Mouse (Mus musculus) megakaryocyte, embryonic 14.5 days (primary cell): Measurements from ENCODE around the gene Tnni2. TPM values are rescaled to one million over a fixed set of nuclear protein-coding genes. Genes with fewer than 3 reads are reported as not detected.
"Not testable (repeated sequence)": the region's sequence is repeated elsewhere in the genome, so short reads cannot be mapped to it uniquely, and the experiment has no call there.

Experiments used
- H3K27me3 ChIP-seq: replicated peaks from 2 replicates; pipeline ENCODE3; 2012; ENCODE audit warnings: inconsistent platforms
- H3K36me3 ChIP-seq: replicated peaks from 2 replicates; pipeline ENCODE3; 2012; ENCODE audit warnings: low read length, inconsistent platforms, mixed read lengths
- H3K4me1 ChIP-seq: 2 replicates; pipeline ENCODE4 v1.6.1; 2012; ENCODE audit warnings: inconsistent platforms
- H3K4me3 ChIP-seq: replicated peaks from 2 replicates; pipeline ENCODE3; 2012; ENCODE audit warnings: moderate library complexity, mild to moderate bottlenecking, inconsistent platforms
- H3K9me3 ChIP-seq: 2 replicates; pipeline ENCODE4 v1.6.1; 2012; ENCODE audit warnings: inconsistent platforms
- FLI1 ChIP-seq: IDR thresholded peaks from 2 replicates; pipeline ENCODE4 v1.6.1; 2012; ENCODE audit warnings: low read length, inconsistent platforms, mixed read lengths
- GATA1 ChIP-seq: IDR thresholded peaks from 3 replicates; pipeline ENCODE4 v1.6.1; 2012; ENCODE audit warnings: mixed read lengths, low read length, inconsistent platforms, borderline replicate concordance
- polyA plus RNA-seq: library from polyadenylated mRNA; stranded (reverse); fragments of >175 nt; gene quantifications from 2 replicates; pipeline ENCODE4 v1.2.3, GENCODE M21; 2012; ENCODE audit warnings: low replicate concordance; ENCODE audit not compliant: insufficient read depth

The Tnni2 gene
- polyA plus RNA-seq: 3.4 TPM in 1 of 2 replicates, not detected in the other

DNA sequence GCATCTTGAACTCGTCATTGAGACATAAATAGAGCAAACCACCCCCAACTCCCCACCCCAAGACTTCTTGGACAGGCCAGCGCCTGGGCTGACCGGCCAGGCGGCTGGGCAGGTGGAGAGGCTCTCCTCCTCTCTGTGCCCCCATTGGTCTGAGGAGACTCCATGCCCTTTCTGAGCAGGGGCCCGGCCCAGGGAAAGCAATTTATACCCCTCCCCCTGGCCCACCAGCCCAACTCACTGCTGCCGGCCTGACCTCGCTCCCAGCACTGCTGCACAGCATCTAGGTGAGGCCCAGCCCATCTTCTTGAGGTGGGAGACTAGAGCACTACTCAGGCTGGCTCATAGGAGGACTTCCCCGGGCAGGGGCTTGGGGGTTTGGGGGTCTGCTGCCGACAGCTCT is at the start of gene Tnni2:
TSS of gene Tnni2 (plus strand) at position 224 of the 400 bp plus-strand sequence.
- Histone ChIP-seq H3K4me3 (peak within 1 kb of the TSS; percentile 15), H3K27me3 (peaks cover 44% of the 10 kb centered on the region), H3K9me3 (no peaks in the 10 kb centered on the region), H3K4me1 (peaks cover 23% of the 10 kb centered on the region), H3K36me3 (no peaks in the 10 kb centered on the region)
- TF ChIP-seq FLI1: no peak
- no peak for TF ChIP-seq GATA1

GRCm38 (mm10) chr7:142393191-142393590 is 48.4 kb upstream of the Tnni2 start:
- Histone ChIP-seq H3K36me3 (no peaks in the 10 kb centered on the region), H3K4me3 (peak overlapping the region; percentile 79), H3K27me3 (no peaks in the 10 kb centered on the region), H3K9me3 (no peaks in the 10 kb centered on the region), H3K4me1 (peaks cover 100% of the 10 kb centered on the region)
- TF ChIP-seq GATA1 (no peak), FLI1 (no peak)

GRCm38 (mm10) chr7:142394261-142395190 is 47.1 kb upstream of the Tnni2 start:
- H3K9me3 ChIP-seq: no peaks in the 10 kb centered on the region
- no peaks in the 10 kb centered on the region for H3K36me3 ChIP-seq
- TF ChIP-seq FLI1: no peak
- TF ChIP-seq GATA1: no peak
- H3K4me3 ChIP-seq: peak overlapping the region; percentile 67
- peaks cover 100% of the 10 kb centered on the region for H3K4me1 ChIP-seq
- H3K27me3 ChIP-seq: no peaks in the 10 kb centered on the region

- TF ChIP-seq FLI1: no peak
- TF ChIP-seq GATA1: no peak
- Histone ChIP-seq H3K27me3 (no peaks in the 10 kb centered on the region), H3K36me3 (no peaks in the 10 kb centered on the region), H3K9me3 (no peaks in the 10 kb centered on the region), H3K4me3 (no peak overlapping the region), H3K4me1 (peaks cover 100% of the 10 kb centered on the region)
Observed at GRCm38 (mm10) chr7:142395472-142395871, 46.1 kb upstream of the Tnni2 start.

- no peaks in the 10 kb centered on the region for H3K27me3 ChIP-seq
- H3K36me3 ChIP-seq: no peaks in the 10 kb centered on the region
- no peak for TF ChIP-seq FLI1
- no peak for TF ChIP-seq GATA1
- peaks cover 97% of the 10 kb centered on the region for H3K4me1 ChIP-seq
- no peaks in the 10 kb centered on the region for H3K9me3 ChIP-seq
- H3K4me3 ChIP-seq: peak overlapping the region; percentile 47
Observed at GRCm38 (mm10) chr7:142396611-142397010, 45.0 kb upstream of the Tnni2 start.

- no peaks in the 10 kb centered on the region for H3K36me3 ChIP-seq
- peak overlapping the region; percentile 66 for H3K4me3 ChIP-seq
- H3K4me1 ChIP-seq: peaks cover 96% of the 10 kb centered on the region
- TF ChIP-seq FLI1 (no peak), GATA1 (no peak)
- no peaks in the 10 kb centered on the region for H3K27me3 ChIP-seq
- no peaks in the 10 kb centered on the region for H3K9me3 ChIP-seq
Observed at GRCm38 (mm10) chr7:142398052-142398451, 43.6 kb upstream of the Tnni2 start.

DNA sequence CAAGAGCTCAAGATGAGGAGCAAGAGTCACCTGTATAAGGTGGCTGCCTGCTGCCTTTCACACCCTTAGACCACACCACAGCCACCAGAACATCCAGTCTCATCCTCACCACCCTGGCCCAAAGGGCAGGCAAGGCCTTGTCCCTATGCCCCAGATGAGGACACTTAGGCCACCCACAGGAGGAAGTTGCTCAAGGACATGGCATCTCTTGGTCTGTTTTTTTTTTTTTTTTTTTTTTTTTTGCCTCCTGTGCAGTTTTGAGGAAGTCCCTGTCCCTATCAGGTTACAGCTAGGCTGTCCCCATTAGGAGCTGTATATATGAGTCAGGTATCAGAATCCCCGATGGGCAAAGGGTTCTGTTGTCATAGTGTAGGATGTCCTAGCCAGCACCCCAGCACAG is 42.4 kb upstream of the Tnni2 start:
- Histone ChIP-seq H3K9me3 (no peaks in the 10 kb centered on the region), H3K27me3 (no peaks in the 10 kb centered on the region), H3K4me1 (peaks cover 96% of the 10 kb centered on the region), H3K36me3 (no peaks in the 10 kb centered on the region), H3K4me3 (peak overlapping the region; percentile 77)
- TF ChIP-seq GATA1 (no peak), FLI1 (no peak)

DNA sequence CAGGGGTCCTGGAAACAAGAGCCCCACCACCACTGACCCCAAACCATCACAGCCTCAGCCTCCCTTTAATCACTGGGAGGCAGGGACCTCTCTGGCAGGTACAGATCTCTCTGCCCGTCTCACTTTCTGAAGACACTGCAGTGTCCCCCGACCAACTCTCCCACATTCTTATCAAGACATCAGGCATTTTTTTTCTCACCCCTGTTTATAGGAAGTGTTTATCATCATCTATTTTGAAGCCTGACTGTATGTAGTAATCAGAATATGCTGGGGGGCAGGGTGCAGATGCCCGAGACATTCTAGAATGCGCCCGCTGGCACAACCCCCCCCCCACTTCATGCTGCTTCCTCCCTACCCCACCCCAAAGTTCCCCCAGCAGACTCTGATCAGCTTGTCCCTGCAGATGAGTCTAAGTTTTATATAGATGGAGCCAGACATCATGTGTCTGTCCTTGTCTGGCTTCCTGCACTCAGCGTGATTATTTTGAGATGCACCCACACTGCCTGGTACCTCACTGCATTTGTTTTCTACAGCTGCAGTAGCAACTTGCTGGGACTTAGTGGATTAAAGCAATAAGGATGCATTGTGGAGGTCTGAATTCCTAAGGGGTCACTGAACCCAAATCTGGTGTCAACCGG is 41.4 kb upstream of the Tnni2 start:
- TF ChIP-seq FLI1 (no peak), GATA1 (no peak)
- no peaks in the 10 kb centered on the region for H3K27me3 ChIP-seq
- no peak overlapping the region for H3K4me3 ChIP-seq
- H3K9me3 ChIP-seq: no peaks in the 10 kb centered on the region
- H3K4me1 ChIP-seq: peaks cover 92% of the 10 kb centered on the region
- H3K36me3 ChIP-seq: no peaks in the 10 kb centered on the region

GRCm38 (mm10) chr7:142400750-142401142 is 40.9 kb upstream of the Tnni2 start:
- Histone ChIP-seq H3K27me3 (no peaks in the 10 kb centered on the region), H3K4me1 (peaks cover 87% of the 10 kb centered on the region), H3K9me3 (no peaks in the 10 kb centered on the region), H3K4me3 (no peak overlapping the region), H3K36me3 (no peaks in the 10 kb centered on the region)
- no peak for TF ChIP-seq GATA1
- no peak for TF ChIP-seq FLI1

DNA sequence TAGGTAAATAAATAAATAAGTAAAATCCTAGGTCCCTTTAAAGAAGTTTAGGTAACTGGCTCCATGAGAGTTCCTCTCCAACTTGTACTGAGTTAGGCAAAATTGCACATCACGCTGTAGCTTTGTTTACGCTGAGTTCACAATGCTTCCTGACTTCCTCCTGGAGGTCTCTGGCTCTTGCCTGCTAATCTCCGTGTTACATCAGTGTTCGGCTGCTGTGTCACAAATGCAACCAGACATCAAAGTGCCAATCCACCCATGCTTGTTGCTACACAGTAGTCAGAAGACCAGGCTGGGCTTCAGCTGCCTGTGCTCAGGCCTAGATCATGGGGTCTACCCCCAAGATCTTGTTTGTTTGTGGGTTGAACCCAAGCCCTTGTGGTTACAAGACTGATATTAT is 38.0 kb upstream of the Tnni2 start:
- Histone ChIP-seq H3K9me3 (no peaks in the 10 kb centered on the region), H3K36me3 (no peaks in the 10 kb centered on the region), H3K4me1 (peaks cover 69% of the 10 kb centered on the region), H3K4me3 (peak overlapping the region; percentile 50), H3K27me3 (no peaks in the 10 kb centered on the region)
- TF ChIP-seq FLI1 (no peak), GATA1 (no peak)

- not testable (repeated sequence) for H3K36me3 ChIP-seq, H3K9me3 ChIP-seq, H3K4me3 ChIP-seq, H3K27me3 ChIP-seq
- peaks cover 59% of the 10 kb centered on the region for H3K4me1 ChIP-seq
Observed at GRCm38 (mm10) chr7:142405134-142405533, 36.5 kb upstream of the Tnni2 start.
